Mouse (Mus musculus): ENCODE data around the gene Rad51b.

Rad51b gene

GRCm38 (mm10) chr12:79663893-79664574 is 367.0 kb downstream of the Rad51b start:
- no peak for DNase-seq

DNA sequence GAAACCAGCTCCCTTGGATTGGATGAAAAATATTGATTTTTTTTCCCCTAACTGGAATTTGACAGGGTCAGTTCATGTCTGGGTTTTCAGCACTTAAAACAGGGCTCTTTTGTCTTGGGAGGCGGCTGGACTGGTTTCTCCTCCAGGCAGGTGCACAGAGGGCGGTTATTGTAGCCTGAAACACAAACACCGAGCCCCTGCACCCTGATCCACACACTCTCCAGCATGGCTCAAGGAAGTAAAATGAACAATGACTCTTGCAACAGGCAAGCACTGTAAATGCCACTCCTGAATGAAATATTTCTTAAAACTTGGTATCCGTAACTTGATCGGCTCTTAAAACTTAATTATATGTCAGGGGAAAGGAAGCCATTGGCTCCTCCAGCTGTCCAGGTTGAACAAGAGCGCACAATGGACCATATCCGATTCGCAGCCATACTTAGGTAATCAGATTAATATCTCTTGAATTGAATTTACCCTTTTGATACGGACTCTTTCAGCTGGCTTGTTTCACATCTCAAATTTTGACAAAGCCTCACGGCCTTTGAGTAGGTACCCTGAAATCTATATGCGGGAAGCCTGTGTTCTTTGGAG is 377.9 kb downstream of the Rad51b start:
- no peak for DNase-seq

GRCm38 (mm10) chr12:79675440-79676176 is 378.5 kb downstream of the Rad51b start:
- peak; percentile 51 for DNase-seq

- DNase-seq, result no peak
These were observed 379.2 kb downstream of the Rad51b start for GRCm38 (mm10) chr12:79676251-79676650.

DNA sequence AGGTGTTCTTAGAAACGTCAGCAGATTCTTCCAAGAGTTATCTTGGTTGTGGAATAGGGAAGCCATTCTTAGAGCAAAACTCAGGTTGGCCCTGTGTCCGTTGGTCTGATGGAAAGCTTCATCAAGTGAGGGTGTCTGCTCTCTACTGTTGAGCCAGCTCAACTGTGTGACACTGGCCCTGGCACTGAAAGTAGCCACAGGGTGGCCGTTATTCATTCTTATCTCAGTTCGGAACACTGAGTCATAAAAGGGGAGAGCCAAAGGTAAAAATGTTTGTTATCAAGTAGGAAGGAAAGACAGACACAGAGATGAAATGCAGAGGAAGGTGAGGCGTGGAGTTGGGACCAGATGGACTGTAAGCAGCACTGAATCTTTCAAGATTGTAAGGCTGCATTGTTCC is 379.8 kb downstream of the Rad51b start:
- DNase-seq, result no peak

DNA sequence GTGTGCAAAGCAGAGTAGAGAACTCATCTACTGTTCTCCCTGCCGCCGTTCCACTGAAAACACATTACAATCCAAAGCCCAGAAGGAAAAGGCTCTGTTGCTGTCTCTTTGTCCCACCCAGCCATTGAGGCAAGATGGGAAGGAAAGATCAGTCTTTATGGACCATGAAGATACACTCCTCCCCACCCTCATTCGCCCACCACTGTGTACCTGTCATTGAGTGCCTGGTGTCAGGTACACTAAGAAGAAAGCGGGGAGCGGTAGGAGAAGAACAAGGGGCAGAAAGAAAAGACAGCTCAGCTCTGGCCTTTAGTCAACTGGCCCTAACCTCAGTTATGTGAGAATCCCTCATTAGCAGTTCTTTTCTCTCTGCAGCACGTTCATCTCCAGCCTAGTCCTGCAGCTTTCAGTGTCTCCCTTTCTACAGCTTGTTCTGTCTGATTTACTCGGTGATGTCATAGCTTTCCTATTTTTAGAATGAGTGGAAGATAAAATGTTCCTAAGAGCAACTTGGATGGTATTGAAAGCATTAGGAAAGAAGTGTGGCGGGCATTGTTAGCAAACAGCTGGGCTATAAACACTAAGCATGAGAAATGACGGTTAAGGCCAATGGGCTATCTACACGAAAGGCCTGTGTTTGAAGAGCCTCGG is 382.3 kb downstream of the Rad51b start:
- no peak for DNase-seq

GRCm38 (mm10) chr12:79679941-79680697 is 383.0 kb downstream of the Rad51b start:
- DNase-seq, result no peak

GRCm38 (mm10) chr12:79680698-79681072 is 383.6 kb downstream of the Rad51b start:
- DNase-seq, result no peak

DNA sequence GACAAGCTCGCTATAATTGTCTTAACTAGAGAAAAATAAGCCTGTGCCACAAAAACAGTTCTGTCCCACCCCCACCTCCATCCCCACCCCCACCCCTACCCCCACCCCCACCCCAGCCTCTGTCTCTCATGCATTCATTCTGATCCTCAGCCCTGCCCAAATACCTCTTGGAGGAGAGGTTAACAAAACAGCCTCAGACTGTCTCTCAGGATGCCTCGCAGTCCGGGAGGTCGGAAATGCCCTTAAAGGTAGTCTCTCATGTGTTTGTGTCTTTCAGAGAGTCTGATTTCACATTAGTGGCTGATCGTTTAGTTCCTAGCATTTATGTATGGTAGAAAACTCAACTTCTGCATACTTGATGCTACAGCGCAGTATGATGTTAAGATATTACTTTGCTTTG is 384.5 kb downstream of the Rad51b start:
- no peak for DNase-seq

DNA sequence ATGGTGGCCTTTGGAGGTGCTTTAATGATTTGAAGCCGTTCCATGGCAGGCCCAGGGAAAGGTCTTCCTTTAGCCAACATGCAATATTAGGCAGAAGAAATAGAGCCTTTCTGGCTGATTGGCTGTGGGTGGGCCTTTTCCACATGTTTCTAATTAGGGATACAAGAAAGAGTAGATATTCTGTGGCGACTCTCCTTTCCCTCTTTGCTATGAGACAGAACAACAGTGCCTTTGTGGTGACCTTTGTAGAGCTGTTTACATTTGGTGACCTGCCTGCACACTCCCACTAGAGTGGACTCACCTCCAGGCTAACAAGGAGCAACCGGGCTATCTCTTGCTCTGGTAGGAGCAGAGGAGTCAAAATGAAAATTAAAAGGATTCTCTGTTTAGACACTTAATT is 386.3 kb downstream of the Rad51b start:
- no peak for DNase-seq

DNA sequence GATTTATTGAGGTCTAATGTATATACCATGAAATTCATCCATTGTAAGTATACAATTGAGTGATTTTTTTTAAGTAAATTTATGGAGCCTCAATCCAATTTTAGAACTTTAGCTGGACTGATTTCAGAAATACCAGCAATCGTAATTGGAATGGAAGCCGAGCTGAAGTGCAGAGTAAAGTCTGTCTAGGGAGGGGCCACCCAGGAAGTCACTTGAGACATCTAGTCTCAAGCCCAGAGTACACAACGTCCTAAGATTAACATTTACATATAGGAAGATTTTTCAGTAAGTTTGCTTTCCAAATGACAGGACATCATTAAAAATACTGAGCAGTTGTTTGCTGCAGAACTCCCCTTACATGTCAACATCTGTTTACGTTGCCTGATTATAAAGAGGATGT is 386.7 kb downstream of the Rad51b start:
- no peak for DNase-seq

DNA sequence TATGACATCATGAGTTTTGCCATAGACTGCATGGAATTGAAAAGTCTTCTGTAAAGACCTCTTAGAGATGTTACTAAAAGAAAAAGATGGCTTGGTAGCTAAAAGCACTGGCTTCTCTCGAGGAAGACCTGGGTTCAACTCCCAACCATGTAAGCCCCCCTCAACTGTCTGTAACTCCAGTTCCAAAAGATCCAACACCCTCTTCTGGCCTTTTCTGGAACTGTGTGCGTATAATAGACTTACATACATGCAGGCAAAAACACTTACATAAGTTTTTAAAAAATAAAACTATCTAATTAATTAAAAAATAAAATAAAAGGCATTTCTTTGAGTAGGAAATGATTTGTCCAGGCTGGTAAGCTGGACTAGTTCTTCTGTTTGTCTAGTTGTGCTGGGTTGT is 387.3 kb downstream of the Rad51b start:
- DNase-seq, result no peak

DNA sequence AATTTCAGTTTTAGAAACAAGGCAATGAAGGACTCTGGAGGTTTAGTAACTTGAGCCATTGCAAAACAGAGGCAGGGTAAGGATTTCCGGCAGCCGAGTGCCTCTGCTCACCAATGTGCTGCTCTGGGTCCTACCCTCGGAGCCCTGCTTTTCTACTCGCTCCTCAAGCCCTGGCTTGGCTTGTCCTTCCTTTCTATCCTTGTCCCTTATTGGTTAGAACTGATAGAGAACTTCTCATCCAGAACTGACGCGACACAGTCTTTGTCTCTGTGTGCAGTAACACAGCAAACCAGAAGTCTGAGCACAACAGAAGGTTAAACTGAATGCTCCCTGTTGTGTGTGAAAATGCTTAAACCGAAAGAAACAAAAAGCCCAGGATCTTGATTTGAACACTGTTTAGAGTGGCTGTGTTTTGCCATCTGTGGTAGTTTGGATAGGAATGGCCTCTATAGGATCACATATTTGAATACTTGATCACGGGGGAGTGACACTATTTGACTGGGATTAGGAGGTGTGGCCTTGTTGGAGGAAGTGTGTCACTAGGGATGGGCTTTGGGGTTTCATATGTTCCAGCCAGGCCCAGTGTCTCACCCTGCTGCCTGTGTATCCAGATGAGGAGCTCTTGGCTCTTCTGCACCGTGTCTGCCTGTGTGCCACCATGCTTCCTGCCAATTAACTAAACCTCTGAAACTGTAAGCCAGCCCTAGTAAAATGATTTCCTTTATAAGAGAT is 389.7 kb downstream of the Rad51b start:
- no peak for DNase-seq

DNA sequence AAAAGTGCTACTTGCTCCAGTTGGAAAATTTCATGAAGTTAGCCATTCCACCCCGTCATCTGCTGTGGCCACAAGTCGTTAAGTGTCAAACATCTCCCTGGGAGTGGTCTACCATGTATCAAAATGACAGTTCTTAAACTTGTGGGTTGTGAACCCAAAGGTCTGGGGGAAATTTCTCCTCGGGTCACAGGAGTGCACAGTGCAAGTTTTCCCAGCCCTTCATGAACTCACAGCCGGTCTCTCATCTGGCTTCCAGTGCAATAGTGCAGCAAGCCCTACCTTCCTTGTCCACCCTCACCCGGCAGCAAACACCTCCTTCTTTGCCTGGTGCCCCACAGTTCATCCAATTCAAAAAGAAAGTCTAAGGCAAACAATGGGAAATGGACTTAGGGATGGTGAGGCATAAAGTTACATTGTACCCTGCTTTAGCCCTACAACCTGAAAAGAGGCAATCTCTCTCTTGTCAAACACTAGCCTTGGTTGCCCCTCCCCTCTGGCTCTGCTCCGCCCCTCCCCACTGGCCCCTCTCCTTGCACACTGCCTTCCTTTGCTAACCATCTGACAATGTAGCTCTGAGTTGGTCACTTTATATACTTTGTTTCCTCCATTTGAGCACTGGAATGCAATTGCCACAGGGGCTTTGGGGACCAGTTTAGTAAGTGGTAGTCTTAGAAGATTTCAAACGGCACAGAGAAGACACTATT is 390.8 kb downstream of the Rad51b start:
- DNase-seq, result no peak

DNA sequence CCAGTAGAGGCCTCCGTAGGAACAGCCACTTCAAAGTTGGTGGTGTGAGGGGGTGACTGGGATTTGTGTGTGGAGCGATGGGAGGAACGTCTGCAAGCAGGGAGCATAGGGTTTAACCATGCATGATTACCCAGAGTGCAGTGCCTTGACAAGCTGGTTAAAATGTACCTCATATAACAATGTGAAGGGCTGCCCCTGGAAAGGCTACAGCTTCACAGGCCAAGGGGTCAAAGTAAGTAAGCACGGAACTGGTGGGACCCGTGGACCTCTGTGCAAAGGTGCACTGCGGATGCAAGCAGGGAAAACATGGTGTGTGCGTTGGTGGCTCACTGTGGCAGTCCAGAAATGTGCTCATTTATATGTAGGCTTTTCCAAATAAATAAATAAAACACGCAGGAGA is 392.2 kb downstream of the Rad51b start:
- no peak for DNase-seq

GRCm38 (mm10) chr12:79691929-79692862 is 395.1 kb downstream of the Rad51b start:
- DNase-seq, result no peak

DNA sequence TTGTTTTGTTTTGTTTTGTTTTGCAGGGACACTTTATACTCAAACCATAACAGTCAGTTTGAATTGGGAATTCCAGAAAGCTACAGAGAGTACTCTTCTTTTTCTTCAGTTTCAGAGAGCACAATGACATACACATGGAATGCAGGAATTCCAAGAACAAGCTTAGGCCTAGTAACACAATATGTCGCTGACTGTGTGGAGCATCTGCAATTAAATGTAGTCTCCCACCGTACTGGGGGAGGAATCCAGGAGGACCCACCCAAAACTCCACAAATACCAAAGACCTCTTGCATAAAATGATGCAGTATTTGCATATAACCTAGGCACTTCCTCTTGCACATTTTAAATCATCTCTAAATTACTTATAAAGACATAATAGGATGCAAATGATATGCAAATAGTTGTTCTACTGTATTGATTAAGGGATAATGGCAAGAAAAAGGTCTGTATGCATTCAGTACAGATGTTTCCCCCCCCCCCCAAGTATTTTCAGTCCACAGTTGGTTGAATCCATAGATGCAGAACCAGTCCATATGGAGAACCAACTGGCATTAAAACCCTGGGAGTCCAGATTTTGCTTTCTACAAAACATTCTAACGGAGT is 398.9 kb downstream of the Rad51b start:
- no peak for DNase-seq

- DNase-seq, result no peak
These were observed 406.5 kb downstream of the Rad51b start for GRCm38 (mm10) chr12:79703555-79703954.

- DNase-seq, result no peak
These were observed 408.6 kb downstream of the Rad51b start for GRCm38 (mm10) chr12:79705501-79706266.
